Mouse (Mus musculus): ENCODE data around the gene Kbtbd2.

GRCm38 (mm10) chr6:56732545-56732944 is 65.1 kb downstream of the Kbtbd2 start:
- TF ChIP-seq POLR2A (IDR thresholded peaks at IDR 0.05; ENCODE audit: borderline replicate concordance, extremely low read depth, low read depth, low read length) (no peak), CTCF (IDR thresholded peaks at IDR 0.05; ENCODE audit: insufficient read depth, low read length) (no peak)
